Mouse (Mus musculus) gastrocnemius, postnatal 14 days (tissue): ENCODE data around the gene Amt. TPM values are rescaled to one million over a fixed set of nuclear protein-coding genes. Genes with fewer than 3 reads are reported as not detected.
"Not testable (repeated sequence)": the region's sequence is repeated elsewhere in the genome, so short reads cannot be mapped to it uniquely, and the experiment has no call there.

Source experiments
- DNase-seq: peaks from one replicate; pipeline ENCODE4 v3.0.0; 2021; ENCODE audit warnings: mixed read lengths
- intact Hi-C: fragments of 180-260 bp; cut with DNase I; formaldehyde crosslinking; loops from one replicate; pipeline ENCODE4 v1.15.1; 2025; ENCODE audit warnings: low total_unique reads
- total RNA-seq, 2 experiments: library from RNA; stranded (reverse); gene quantifications; 2 replicates each; pipeline ENCODE4 v1.2.3; 2021

The Amt gene
- total RNA-seq, 2 experiments from 2014 or later = 0.76 to 1.3 TPM

GRCm38 (mm10) chr9:108278697-108279450 lies 17.8 kb upstream of the Amt start:
- intact Hi-C loops = no loop called here
- DNase-seq = peak; percentile 31

GRCm38 (mm10) chr9:108280071-108280828 lies 16.4 kb upstream of the Amt start:
- intact Hi-C loops = no loop called here

GRCm38 (mm10) chr9:108284410-108284809 lies 12.2 kb upstream of the Amt start:
- intact Hi-C loops = no loop called here

More at GRCm38 (mm10) chr9:108280071-108280828, 16.4 kb upstream of the Amt start:
- peak; percentile 93 for DNase-seq

GRCm38 (mm10) chr9:108287526-108288238 lies 9.0 kb upstream of the Amt start:
- intact Hi-C loops = loop anchor here (5.0 kb wide), 2 partner anchors 80 to 190 kb away; no protein-coding TSS in a partner anchor
- not testable (repeated sequence) for DNase-seq

More at GRCm38 (mm10) chr9:108284410-108284809, 12.2 kb upstream of the Amt start:
- DNase-seq = peak; percentile 68

- intact Hi-C loops = loop anchor here (5.0 kb wide), 2 partner anchors 82 to 192 kb away; no protein-coding TSS in a partner anchor
- DNase-seq = no peak
These were observed 7.3 kb upstream of the Amt start for GRCm38 (mm10) chr9:108289347-108289746.

GRCm38 (mm10) chr9:108290016-108290750 lies 6.5 kb upstream of the Amt start, which contains the start of gene Nicn1:
Nicn1 (plus strand) TSS chr9:108290429.
- peak; percentile 89 for DNase-seq

GRCm38 (mm10) chr9:108290773-108291172 lies 5.9 kb upstream of the Amt start:
- no peak for DNase-seq
- intact Hi-C loops = no loop called here

More at GRCm38 (mm10) chr9:108290016-108290750, 6.5 kb upstream of the Amt start, which contains the start of gene Nicn1:
- intact Hi-C loops = no loop called here

GRCm38 (mm10) chr9:108301853-108302252 lies 5.2 kb downstream of the Amt start:
- no peak for DNase-seq
- intact Hi-C loops = no loop called here

- no peak for DNase-seq
- intact Hi-C loops = no loop called here
These were observed 8.1 kb downstream of the Amt start for GRCm38 (mm10) chr9:108304716-108305115.

- intact Hi-C loops = no loop called here
- peak; percentile 13 for DNase-seq
These were observed 8.5 kb downstream of the Amt start for GRCm38 (mm10) chr9:108305170-108305569.

- intact Hi-C loops = no loop called here
These were observed 9.2 kb downstream of the Amt start, which contains the start of the genes Rhoa and Tcta for GRCm38 (mm10) chr9:108305629-108306520. Rhoa (plus strand) TSS chr9:108306129. Tcta (minus strand) TSS chr9:108306160.

GRCm38 (mm10) chr9:108306571-108306980 lies 9.9 kb downstream of the Amt start:
- DNase-seq = peak; percentile 91
- intact Hi-C loops = no loop called here

More at GRCm38 (mm10) chr9:108305629-108306520, 9.2 kb downstream of the Amt start, which contains the start of the genes Rhoa and Tcta:
- DNase-seq = peak; percentile 97

GRCm38 (mm10) chr9:108307021-108307807 lies 10.6 kb downstream of the Amt start:
- intact Hi-C loops = no loop called here

GRCm38 (mm10) chr9:108308141-108308540 lies 11.5 kb downstream of the Amt start:
- intact Hi-C loops = no loop called here
- DNase-seq = no peak

More at GRCm38 (mm10) chr9:108307021-108307807, 10.6 kb downstream of the Amt start:
- no peak for DNase-seq

GRCm38 (mm10) chr9:108317572-108317971 lies 20.9 kb downstream of the Amt start:
- intact Hi-C loops = no loop called here
- no peak for DNase-seq

- intact Hi-C loops = no loop called here
- no peak for DNase-seq
These were observed 21.8 kb downstream of the Amt start for GRCm38 (mm10) chr9:108318462-108318861.

- intact Hi-C loops, DNase-seq: not testable (repeated sequence)
These were observed 25.4 kb downstream of the Amt start for GRCm38 (mm10) chr9:108322054-108322453.
